Mouse (Mus musculus) erythroblast, adult 5-6 weeks (primary cell): ENCODE data around the gene Mafb. TPM values are rescaled to one million over a fixed set of nuclear protein-coding genes. Genes with fewer than 3 reads are reported as not detected.

Source experiments
- ATAC-seq: replicated peaks from 2 replicates; pipeline ENCODE4 v1.8.0; 2016; ENCODE audit warnings: moderate number of reproducible peaks, mild to moderate bottlenecking, moderate TSS enrichment, inconsistent platforms; ENCODE audit not compliant: poor library complexity, low FRiP score, severe bottlenecking
- total RNA-seq, 2 experiments: library from RNA; stranded (forward) in 1 of 2; stranded (reverse) in 1 of 2; fragments of 150-400 nt in 1 of 2; fragments of 200-764, 138-1000 nt in 1 of 2; gene quantifications; 2 replicates each; pipeline versions ENCODE4 v1.2.3 to v1.2.4; 2015 to 2017; ENCODE audit warnings: low replicate concordance in 2 of 2

Gene Mafb
- total RNA-seq (2015; ENCODE audit: low replicate concordance) (4.8 and 5.4 TPM in 2 replicates), total RNA-seq (2017; ENCODE audit: low replicate concordance) (1.4 and 3.2 TPM in 2 replicates)

DNA sequence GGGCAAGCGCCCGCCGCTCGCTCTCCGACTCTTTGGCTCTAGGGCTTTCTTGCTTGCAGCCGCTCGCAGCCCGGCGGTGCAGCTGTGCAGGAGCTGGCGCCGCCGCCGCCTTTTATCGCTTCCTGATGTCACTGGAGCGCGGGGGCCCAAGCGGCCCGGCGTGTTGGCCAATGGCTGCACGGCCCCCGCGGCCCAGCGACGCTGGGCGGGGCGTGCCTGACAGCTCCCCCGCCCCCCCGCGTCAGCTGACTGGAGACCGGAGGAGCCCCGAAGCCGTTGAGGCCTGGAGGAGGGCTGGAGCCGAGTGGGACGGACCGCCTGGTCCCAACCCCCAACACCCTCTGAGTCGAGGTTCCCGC lies at the start of gene Mafb:
Mafb (minus strand) TSS at position 86 of the 359 bp plus-strand sequence.
- ATAC-seq: no peak

DNA sequence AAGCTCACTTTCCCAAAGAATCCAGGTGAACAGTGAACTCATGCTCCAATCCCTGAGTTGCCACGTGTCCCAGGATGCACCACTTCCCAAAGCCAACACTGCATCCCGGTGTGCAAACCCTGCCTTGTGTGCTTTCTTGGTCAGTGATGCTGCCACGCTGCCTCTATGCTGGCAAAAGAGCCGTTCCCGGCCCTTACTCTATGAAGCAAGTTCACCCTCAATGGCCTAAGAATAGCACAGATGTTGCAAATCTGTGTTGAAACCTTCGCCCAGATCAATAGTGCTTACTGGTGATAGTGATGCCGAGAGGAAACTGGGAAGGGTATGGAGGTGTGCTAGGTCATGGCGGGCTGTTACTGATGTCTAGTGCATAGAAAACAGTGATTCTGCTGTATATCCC lies 48.3 kb upstream of the Mafb start:
- ATAC-seq: no peak

DNA sequence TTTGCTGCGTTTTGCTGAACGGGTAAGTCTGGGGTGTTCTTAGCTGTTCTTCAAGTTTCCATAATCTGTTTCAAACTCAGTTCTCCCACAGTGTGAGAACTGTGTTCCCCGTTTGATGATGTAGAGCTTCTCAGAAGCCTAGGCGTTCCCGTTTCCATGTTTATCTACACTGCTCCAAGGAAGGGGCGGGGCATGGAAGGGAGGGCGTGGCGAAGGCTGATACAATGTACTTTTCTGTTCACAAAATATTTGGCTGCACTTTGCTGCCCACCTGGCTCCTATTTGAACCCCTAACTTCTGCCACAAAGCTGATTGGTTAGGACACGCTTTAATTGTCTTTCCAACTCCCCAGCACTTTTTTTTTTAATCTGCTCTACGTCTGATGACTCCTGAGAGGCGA lies 47.9 kb upstream of the Mafb start:
- no peak for ATAC-seq

GRCm38 (mm10) chr2:160413982-160414381 lies 47.1 kb upstream of the Mafb start:
- ATAC-seq: no peak

GRCm38 (mm10) chr2:160413055-160413454 lies 46.2 kb upstream of the Mafb start:
- ATAC-seq: no peak

- ATAC-seq: no peak
Observed at GRCm38 (mm10) chr2:160411431-160411830, 44.6 kb upstream of the Mafb start.

DNA sequence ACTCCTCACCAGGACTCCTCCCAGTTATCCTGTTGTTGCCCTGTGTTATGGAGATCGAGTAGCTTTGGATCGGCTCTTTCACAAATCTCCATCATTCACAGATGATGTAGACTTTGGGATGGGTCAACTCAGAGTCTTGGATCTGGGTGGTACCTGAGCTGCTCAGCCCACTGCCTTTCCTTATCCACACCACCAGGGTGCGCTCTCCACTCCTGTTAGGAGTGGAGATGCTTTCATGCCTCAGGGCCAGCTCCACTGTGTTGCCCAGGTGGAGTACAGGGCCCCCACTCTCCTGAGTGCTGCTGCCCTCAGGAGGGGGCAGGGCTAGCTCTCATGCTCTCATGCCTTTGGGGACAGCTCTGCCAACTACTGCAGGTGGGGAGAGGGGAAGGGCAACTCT lies 40.9 kb upstream of the Mafb start:
- no peak for ATAC-seq

GRCm38 (mm10) chr2:160397747-160398146 lies 30.9 kb upstream of the Mafb start:
- ATAC-seq: no peak

DNA sequence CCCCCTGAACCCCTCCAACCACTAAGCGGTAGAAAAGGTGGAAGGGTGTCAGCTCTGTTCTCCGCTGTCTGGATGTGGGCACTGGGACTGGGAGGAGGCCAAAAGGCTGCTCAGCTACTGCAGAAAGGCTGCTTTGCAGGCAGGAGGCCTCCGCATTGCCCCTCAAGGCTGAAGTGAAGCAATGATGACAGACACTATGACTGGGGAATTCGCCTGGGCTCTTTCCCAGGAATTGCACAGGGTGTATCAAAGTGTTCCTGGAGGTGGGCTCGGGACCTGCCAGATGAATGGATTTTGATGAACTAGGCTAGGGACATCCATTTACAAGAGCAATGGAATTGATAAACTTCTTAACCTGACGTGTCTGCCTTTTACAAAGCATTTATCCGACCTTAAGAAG lies 27.9 kb upstream of the Mafb start:
- no peak for ATAC-seq

GRCm38 (mm10) chr2:160392648-160393047 lies 25.8 kb upstream of the Mafb start:
- ATAC-seq: no peak

DNA sequence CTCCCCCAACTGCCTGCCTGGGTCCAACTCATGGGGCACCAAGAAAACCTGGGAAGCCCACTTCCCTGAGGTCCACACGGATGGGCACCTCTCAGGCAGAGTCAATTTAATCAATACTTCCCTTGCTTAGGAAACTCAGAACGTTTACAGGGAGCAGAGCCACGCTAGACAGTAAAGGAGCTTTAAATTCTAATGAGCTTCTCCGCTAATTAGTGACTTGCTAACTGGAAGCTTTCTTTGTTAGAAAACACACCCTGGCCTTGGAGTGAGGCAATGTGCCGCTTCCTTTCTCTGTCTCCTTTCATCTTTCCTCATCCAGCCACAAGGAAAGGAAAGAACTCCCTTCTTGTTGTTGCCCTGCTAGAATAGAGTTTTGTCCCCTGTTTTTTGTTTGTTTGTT lies 21.7 kb upstream of the Mafb start:
- ATAC-seq: no peak

GRCm38 (mm10) chr2:160383418-160383817 lies 16.6 kb upstream of the Mafb start:
- no peak for ATAC-seq

DNA sequence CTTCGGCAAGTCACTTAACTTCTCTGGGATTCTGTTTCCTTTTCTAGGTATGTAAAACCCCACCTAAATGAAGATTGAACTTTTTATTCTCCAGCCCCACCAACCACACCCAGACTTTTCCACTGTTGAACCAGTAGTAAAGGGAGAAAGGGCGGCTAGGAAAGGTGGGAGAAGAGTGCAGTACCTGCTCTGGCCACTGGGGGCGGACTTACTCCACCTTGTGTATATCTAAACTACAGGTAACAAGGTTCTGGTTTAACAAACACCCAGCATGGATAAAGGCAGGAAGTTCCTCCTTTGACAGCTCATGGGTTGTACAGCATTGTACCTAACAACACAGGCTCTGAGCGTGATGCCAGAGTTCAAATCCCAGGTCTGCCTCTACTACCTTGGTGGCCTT lies 11.4 kb upstream of the Mafb start:
- ATAC-seq: peak; percentile 77

- ATAC-seq: no peak
Observed at GRCm38 (mm10) chr2:160376236-160376635, 9.4 kb upstream of the Mafb start.

DNA sequence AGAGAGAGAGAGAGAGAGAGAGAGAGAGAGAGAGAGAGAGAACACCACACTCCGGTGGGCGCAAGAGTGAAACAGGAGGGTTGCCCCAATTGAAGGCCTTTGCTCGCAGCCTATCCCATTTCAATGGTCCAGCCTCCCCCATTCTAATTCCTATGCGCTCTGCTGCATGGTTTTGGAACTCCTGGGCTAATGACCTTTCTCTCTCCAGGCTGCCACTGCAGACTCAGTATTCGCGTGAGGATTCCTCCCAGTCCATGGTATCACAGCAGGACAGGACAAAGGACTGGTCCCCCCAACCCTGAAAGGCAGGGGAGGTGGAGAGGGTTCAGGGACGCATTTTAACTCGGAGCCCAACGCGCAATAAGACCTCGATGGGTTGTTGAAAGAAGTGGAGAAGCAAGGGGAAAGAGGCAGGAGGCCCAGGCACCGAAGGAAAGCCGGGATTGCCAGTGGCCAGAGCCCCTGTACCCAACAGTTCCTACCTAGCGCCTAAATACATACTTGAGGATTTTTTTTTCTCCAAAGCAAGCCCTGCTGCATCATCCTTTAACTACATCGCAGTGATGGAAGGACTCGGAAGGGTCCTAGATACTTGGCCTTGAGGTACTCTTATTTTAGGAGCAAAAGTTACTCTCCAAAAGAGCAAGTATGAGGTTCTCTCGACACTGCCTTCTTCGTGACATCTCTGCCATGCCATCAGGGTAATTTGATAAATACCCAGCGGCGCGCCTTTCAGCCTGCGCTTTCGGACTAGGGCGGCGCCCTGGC lies 3.0 kb upstream of the Mafb start:
- ATAC-seq: no peak

- ATAC-seq: no peak
Observed at GRCm38 (mm10) chr2:160368422-160369357, 1.8 kb upstream of the Mafb start.

GRCm38 (mm10) chr2:160367448-160368208 lies 763 bp upstream of the Mafb start:
- ATAC-seq: 0 out of 2 replicates have a peak, but pooled peaks have one; percentile 46

- ATAC-seq: no peak
Observed at GRCm38 (mm10) chr2:160366111-160366979, 520 bp downstream of the Mafb start.
